Mouse (Mus musculus): Measurements from ENCODE around the gene Cela3a.
"Not testable (repeated sequence)": the region's sequence is repeated elsewhere in the genome, so short reads cannot be mapped to it uniquely, and the experiment has no call there.

The Cela3a gene

DNA sequence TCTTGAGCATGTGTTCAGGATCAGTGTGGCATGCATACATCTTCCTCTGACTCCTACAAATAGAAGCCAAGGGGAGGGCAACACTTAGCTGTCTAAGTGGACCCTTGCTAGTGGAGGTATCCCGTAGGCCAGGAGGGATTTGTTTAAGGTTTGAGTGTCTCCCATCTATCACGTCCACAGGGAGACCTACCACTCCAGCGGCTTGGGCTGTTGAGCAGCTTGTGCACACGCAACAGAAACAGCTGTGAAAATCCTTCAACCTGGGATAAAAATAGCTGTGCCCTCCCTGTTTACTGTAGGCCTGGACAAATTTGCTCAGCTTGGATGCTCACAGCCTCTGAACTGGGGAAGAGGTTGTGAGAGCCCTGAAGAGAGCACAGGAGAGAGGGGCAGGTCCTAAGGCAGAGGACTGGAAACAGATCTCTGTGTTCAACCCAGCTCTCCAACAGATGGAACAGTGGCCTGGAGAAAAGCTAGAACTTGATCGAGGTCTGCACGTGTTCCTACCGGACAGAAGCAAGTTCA is 2.7 kb upstream of the Cela3a start:
- not testable (repeated sequence) for DNase-seq

DNA sequence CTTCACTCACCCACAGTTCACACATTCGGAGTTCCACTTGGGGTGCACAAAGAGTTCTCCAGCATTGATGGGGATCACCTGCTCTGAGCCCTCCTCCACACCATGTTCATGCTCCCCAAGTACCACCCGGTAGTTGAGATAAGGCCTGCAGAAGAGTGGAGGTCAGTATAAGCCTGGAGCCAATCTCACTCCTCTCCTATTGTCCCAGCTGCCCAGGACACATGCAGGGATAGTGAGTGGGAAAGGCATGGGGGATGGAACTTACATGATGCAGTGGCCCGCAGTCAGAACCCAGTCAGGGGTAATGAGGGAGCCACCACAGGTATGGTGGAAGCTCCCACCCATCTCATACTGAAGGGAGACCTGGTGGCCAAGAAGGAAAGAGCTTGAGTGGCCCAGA is 4.0 kb downstream of the Cela3a start:
- no peak for DNase-seq

DNA sequence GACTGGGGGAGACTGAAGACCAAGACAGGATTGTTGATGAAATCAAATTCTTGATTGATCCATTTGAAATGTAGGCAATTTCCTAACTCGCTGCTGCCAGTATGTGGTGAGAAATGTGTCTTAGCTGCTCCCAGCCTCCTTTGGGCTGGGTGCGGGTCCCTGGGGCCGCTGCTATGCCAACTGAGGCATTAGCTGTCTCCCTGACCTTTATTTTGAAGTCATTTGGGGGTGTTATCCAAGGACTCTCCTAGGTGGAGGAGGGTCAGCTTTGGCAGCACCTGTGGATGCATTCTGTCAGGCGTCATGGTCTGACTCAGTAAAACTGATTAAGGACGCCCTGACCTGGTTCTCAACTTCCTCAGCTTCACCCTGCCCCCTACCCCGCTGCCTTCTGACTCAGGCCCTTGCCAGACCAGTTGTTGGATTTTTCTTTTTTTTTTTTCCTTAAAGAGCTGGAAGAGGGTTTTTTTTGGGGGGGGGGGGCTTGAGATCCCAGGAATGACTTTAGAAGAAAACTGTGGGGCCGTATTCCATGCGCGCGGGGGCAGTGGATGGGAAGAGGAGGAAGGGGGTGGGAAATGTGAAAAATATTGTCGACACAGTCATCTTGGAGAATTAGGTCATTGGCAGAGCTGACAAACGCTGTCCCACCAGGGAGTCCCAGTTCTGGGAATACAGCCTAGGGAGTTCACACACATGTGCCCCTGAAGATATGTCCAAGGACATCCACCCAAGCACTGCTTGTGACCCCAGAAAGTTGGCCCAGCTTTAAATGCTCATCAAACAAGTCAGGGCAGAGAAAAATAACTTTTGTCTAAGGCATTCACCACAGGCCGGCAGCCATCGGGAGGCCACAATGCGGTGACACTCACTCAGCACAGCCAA is 12.7 kb downstream of the Cela3a start:
- DNase-seq: peak; percentile 77

DNA sequence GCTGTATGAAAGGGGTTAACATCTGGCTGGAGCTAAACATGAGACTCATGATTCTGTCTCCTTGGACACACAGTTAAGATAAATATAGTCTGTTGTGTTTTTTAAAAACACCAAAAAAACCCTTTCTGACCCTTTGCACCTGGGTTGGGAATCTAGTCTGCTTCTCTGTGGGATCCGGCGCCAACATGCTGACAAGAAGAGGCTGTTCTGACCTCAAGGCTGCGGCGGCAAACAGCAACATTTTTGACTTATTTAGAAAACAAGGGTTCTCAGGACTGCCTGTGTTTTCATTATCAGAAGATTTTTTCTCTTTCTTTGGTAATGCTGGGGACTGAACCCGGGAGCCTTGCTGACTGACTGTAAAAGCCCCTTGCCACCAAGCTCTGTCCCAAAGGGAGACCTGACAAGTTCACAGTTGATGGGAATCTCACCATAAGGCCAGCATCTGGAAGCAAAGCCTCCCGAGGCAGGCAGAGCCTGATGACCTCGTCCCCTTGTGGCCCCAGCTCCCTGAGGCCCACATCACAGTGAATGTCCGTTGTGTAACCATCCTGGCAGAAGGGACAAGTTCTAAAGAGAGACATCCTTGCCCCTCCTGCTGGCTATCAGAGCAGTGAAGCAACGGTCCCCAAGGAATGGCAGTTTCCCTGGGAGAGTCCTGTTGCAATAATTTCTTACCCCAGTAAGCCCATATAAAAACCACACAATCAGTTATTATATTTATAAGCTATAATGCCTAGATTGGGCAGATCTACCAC is 16.0 kb downstream of the Cela3a start:
- no peak for DNase-seq

DNA sequence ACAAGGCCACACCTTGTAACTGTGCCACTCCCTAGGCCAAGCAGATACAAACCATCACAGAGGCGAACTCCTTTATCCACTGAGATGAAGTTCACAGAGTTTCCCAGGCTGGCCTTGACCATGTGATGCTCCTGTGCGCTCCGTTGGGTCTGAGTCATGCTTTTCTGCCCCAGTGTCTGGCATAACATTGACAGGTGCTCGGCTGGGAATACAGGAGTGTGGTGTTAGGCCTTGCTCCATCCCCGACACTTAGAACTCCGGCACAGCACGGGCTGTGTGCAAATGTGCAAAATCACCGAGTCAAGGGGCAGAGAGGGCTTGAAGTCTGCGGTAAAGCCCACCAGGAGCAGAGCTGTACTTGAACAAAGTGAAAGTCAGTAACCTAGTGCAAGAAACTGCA is 16.7 kb downstream of the Cela3a start:
- DNase-seq: no peak

DNA sequence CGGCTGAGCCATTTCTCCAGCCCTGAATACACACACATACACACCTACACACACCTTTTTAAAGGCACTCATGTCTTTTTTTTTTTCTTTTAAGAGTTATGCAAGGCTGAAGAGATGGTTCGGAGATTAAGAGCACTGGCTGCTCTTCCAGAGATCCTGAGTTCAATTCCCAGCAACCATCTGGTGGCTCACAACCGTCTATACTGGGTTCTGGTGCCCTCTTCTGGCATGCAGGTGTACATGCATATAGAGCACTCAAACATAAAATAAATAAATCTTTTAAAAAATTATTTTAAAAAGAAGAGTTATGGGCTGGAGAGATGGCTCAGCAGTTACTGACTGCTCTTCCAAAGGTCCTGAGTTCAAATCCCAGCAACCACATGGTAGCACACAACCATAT is 18.3 kb downstream of the Cela3a start:
- no peak for DNase-seq

DNA sequence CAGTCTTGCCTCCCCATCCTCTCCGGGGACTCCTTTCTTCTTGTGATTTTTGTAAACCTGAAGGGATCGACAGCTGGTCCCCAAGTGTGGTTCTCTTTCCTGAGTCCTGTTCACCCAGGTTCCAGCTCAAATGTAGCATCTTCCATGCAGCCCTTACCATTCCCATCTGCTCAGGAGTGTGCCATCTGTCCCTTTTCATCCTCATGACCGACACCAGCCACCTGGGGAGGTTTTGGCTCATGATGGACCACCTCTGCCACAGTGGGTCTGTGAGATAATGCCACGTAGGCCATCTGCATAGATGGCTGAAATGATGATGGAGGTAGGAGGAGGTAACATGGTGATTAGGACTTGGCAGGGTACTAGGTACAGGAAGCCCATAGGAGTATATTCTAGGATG is 19.4 kb downstream of the Cela3a start:
- peak; percentile 63 for DNase-seq

DNA sequence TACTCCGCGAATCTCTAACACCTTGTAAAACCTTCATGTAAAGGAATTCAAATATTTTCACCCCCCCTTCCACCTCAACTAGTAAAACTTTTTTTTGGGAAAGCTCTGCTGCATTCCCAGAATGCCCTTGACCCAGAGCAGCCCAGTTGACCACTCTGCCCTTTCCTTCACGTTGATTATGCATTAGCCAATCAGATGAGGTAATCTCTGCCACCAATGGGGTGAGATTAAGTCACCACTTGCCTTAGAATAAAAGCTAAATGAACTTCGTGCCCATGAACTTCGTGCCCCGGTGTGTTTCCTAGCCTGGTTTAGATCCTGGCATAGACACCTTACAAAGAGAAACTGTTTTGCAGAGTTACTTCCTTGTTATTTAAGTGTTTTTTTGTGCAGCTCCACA is 20.6 kb downstream of the Cela3a start:
- no peak for DNase-seq

DNA sequence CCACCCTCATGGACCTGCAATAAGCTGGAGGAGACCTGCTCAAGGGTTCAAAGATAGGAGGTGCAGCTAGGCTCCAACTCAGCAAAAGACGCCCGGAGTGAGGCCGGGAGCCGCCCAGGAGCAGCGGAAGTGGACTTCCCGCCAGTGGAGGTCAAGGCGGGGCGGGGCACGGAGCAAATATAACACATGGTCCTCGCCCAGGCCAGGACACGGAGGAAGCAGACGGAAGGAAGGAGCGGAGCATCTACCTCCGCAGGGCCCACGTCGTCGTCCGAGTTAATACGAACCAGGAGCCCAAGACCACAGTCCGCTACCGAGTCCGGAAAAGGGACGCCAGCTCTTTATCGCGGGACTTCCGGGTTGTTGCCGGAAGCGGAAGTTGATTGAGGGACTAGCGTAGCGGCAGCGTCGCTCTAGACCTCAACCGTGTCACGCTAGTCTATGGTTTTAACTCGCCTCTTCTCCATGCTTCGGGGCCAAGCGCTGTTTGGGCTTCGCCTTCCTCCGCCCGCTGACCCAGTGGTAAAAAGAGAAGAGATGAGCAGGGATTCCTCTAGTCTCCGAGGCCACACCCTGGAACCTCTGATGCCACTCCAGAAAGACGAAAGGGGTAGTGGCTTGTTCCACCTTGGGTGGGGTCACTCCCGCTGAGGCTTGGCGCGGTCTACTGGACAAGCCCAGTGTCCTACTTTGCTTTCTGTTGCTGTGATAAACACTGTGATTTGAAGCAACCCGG is 21.4 kb downstream of the Cela3a start:
- peak; percentile 90 for DNase-seq

DNA sequence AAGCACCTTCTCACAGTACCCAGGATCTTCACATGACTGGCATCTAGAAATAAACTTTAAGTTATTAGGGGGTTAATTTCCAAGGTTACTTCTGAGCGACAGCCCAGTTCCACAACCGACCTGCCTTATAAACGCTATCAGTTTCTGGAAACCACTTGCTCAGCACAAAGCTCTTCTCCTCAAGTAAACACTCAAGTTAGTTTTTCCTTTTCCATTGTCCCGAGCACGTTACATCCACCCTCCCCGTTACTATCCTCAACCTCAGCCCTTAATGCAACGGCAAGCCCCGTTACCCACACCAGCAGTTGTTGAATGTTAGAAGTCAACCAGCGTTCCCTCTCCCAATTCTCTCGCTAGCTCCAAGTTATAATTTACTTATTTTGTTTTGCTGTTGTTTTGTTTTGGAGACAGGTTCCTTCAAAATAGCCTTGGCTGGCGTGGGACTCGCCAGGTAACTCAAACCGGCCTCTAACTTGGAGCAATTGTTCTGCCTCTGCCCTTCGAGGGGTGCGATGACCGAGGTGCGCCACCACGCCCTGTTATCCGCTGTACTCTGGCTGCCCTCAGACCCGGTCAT is 22.0 kb downstream of the Cela3a start:
- DNase-seq: no peak

DNA sequence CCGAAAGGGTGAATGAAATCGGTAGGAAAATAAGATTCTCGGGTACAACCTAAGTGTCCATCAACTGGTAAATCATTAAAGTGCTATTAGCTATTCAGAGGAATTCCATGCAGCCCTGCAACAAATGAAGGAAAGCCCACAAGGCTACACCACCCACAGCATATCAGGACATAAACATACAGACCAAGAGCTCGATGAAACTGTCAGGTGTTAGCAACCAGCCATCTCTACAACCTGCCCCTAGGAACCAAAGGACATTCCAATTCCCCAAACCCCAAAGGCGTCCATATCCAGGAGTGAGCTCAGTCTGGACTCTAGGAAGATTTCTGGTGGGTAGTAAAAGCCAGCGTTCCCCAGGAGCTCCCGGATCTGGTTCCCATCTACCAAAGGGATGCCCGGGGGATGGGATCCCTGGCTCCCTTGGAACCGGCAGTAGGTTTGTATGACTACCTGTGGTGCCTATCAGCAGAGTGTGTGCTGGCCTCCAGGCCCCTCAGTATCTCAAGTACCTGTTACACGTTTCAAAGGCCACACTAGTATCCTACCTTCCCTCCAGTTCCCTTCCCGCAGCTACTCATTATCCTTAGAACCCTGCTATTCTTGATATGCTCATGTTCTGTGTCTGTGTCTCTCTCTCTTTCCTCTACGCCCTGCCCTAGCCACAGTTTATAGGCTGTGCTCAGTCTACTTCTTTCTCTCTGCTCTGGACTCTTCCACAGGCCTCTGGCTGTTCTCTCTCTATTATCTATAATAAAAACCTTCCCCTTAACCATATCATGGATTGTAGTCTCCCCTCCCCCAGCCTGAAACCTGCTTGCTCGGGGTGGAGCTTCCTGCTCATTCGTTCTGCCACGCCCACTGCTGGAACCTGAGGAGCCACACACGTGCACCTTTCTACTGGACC is 28.6 kb downstream of the Cela3a start:
- peak; percentile 14 for DNase-seq

DNA sequence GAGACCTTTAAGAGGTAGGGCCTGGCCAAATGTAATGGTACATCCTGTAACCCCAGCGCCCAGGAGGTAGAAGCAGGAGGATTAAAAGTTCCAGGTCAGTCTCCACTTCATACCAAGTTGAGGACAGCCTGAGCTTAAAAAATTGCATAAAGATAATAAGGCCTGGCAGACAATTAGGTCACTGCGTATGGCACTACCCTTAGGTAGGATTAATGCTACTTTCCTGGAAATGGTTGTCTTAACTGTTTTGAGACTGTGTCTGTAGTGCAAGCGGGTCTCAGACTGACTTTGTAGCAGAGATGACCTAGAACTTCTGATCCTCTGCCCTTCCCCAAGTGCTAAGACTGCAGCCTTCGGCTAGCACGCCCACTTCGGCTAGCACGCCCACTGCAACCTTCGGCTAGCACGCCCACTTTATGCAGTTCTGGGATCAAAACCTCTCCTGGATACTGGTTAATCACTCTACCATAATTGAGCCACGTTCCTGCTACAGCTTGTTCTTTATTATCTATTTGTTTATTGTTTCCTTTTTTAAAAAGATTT is 29.8 kb downstream of the Cela3a start:
- peak; percentile 5 for DNase-seq

DNA sequence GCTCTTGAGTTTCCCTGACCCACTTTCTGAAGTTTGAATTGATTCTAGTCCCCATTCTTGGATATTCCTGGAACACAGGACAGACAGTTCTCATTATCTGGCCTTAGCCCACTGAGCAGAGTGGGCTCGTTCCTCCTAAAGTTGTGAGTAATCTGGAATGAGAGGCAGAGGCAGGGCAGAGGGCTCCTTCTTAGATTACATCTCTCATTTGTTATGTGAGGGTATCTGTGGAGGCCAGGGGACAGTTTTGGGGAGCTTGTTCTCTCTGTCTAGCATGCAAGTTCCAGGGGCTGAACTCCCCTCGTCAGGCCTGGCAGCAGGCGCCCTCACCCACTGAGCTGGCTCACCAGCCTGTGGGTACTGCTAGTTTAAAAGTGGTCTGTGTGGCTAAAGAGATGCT is 30.5 kb downstream of the Cela3a start:
- DNase-seq: no peak

DNA sequence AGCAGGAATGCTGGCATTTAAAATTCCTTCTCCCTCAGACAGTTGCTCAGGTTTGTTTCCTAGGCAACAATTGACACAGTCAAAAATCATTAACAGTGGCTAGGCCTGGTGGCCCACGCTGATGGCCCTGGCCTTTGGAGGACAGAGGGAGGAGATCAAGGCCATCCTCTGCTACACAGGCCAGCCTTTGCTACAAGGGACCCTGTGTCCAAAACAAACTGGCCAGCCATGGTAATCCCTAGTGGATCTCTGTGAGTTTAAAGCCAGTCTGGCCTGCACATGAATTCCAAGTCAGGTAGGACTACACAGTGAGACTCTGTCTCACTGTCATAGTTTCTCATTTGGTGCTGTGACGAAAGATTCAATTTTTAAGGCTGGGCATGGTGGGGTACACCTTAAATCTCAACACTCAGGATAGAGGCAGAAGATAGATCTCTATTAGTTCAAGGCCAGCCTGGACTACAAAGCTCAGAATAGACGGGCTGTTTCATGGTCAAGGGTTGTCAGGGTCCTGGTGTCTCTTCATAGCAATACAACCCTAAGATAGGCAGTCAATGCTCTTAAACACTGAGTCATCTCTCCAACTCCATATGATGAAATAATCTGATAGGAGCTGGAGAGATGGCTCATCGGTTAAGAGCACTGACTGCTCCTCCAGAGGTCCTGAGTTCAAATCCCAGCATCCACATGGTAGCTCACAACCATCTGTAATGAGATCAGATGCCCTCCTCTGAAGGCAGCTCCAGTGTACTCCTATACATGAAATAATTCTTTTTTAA is 31.9 kb downstream of the Cela3a start:
- no peak for DNase-seq

DNA sequence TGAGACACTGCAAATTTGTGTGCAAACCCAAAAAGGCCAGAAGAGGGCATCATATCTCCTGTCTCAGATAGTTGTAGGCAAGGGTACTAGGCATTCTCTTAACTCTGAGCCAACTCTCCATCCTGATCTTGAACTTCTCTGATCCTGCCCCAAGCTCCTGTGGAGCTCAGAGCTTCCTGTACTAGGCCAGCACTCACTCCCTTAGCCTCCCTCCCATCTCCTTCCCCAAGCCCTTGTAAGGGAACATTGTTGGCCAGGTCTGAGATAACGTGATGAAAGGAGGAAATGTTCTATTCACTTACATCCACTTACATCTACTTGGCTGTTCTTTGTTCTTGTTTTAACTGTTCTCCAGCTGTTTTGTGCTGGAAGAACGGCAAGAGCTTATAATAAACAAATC is 32.8 kb downstream of the Cela3a start:
- DNase-seq: no peak

DNA sequence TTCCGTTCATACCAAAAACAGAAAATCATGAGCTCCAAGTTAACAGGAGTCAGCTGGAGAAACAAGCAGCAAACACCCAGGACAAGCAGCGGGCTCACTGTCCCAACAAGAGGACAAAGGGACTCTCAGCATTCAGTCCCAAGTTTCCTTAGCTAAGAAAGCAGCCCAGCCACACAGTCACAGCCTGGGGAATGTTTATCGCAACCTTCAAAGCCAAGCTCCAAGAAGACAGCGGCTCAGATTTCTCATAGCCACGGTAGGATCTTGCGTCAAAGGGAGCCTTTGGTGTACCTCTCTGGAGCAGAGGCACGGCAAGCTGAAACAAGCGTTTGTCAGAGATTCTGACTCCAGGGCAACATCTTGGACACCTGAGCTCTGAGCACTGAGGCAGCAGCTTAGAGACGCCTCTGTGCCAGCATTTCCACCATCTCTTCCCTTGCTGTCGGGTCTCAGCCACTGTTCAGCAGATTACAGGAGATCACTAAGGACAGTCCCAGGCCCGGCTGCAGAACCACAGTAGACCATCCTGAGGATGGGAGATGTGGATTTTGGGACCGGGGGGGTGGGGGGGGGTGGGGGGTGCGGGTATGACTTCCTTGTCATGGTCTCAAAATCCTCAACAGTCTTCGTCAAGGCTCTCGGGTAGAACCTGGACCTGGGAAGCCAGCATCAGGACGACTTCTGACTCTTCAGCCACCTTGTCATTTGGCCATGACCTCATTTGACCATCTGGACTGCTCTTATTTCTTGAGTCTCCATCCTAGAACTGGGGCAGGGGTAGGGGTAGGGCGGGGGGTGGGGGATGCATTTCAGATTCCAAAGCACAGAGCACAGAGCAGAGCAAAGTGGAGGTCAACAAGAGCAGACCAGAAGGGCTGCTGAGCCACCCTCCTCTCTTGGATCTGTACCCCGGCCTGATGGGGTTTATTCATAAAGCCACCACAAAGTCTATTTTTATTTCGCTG is 34.0 kb downstream of the Cela3a start:
- peak; percentile 53 for DNase-seq

DNA sequence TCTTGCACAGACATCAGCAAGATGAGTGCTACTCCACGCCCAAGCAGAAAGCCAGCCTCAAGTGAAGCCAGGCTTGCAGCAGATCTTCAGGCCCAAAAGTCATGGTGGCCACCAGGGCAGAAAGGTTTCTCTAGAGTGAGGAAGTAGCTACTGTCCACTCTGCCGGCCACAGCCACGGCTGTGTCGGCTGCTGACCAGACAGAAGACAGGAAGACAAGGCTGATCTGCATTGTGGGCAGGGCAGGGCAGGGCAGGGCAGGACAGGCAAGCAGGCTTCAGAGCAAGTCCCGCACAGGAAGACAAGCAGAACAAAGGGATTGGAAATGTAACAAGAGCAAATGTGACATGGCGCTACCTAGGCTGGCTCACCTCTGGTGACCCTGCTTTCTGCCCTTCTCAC is 35.9 kb downstream of the Cela3a start:
- DNase-seq: no peak

DNA sequence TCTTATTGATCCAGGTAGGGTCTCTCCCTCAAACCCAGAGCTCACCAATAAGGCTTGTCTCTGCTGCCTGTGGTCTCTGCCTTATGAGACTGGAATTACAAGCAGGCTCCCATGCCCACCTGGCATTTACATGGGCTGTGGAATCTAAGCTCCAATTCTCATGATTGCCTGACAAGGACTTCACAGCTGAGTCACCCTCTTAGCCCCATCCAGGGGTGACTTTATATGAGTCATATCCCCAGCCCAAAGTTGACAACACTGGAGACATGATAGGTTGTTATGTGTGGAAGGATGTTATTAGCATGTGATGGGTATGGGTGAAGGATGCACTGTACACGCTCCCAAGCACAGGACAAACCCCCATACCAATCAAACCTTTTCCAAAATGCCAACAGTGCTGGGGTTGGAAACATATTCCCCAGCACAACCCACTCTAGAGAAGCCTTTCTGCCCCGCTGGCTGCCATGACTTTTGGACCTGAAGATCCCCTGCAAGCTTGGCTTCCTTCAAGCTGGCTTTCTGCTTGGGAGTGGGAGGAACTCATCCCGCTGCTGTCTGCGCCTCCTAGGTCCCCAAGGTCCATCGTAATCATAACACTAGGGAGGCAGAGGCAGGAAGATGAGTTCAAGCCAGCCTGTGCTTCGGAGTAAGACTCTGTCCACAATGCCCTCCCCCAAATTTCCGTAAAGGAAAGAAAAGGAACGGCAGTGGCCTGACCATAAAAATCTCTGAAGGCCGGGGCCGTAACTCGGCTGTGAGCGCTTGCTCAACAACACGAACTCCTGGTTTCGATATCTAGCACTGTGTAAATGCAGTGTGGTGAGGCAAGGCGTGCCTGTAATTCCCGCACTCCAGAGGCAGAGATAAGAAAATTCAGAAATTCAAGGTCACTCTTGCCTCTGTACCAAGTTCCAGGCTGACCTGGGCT is 37.7 kb downstream of the Cela3a start:
- DNase-seq: no peak
